Mouse (Mus musculus): ENCODE measurements at regions not wholly inside any gene's neighbourhood (a gene's known extent, or its start where the extent isn't known, plus 50 kb on each side); places are given as distances from the start of the nearest gene placed in this dataset.
"Not testable (repeated sequence)": the region's sequence is repeated elsewhere in the genome, so short reads cannot be mapped to it uniquely, and the experiment has no call there.

- WGBS: 36% methylated on average over 2 of the region's 2 CpGs
- no peak overlapping the region for H3K4me3 ChIP-seq (replicated peaks; ENCODE audit: low read depth, low read length)
- no peak overlapping the region for H3K27ac ChIP-seq (replicated peaks; ENCODE audit: low read depth, low read length)
- H3K36me3 ChIP-seq (ENCODE audit: control insufficient read depth, insufficient read depth, low read length): no peaks in the 10 kb centered on the region
- no peaks in the 10 kb centered on the region for H3K4me1 ChIP-seq (ENCODE audit: control insufficient read depth, insufficient read depth, low read length)
- ATAC-seq (ENCODE audit: low FRiP score, low TSS enrichment): no peak
- no peak for DNase-seq
- no peak overlapping the region for H3K4me2 ChIP-seq (ENCODE audit: low read length)
- no peaks in the 10 kb centered on the region for H3K27me3 ChIP-seq (ENCODE audit: control insufficient read depth, insufficient read depth, low read length)
- H3K9ac ChIP-seq (replicated peaks; ENCODE audit: low read length): no peak overlapping the region
- no peaks in the 10 kb centered on the region for H3K9me3 ChIP-seq (ENCODE audit: control insufficient read depth, low read length)
These were observed 273.8 kb upstream of the Pfkp start for GRCm38 (mm10) chr13:6922357-6922721.

GRCm38 (mm10) chr13:6921691-6922356, 273.2 kb upstream of the Pfkp start:
- Histone ChIP-seq H3K4me1 (ENCODE audit: control insufficient read depth, insufficient read depth, low read length) (no peaks in the 10 kb centered on the region), H3K9me3 (ENCODE audit: control insufficient read depth, low read length) (no peaks in the 10 kb centered on the region), H3K4me3 (replicated peaks; ENCODE audit: low read depth, low read length) (no peak overlapping the region), H3K4me2 (ENCODE audit: low read length) (no peak overlapping the region), H3K9ac (replicated peaks; ENCODE audit: low read length) (no peak overlapping the region), H3K27me3 (ENCODE audit: control insufficient read depth, insufficient read depth, low read length) (no peaks in the 10 kb centered on the region), H3K36me3 (ENCODE audit: control insufficient read depth, insufficient read depth, low read length) (no peaks in the 10 kb centered on the region), H3K27ac (replicated peaks; ENCODE audit: low read depth, low read length) (no peak overlapping the region)
- no peak for ATAC-seq (ENCODE audit: low FRiP score, low TSS enrichment)
- no peak for DNase-seq
- 58% methylated on average over 6 of the region's 6 CpGs for WGBS

- no peak overlapping the region for H3K27ac ChIP-seq (replicated peaks; ENCODE audit: low read depth, low read length)
- H3K27me3 ChIP-seq (ENCODE audit: control insufficient read depth, insufficient read depth, low read length): no peaks in the 10 kb centered on the region
- H3K9me3 ChIP-seq (ENCODE audit: control insufficient read depth, low read length): no peaks in the 10 kb centered on the region
- ATAC-seq (ENCODE audit: low FRiP score, low TSS enrichment) (no peak), DNase-seq (no peak)
- no peak overlapping the region for H3K9ac ChIP-seq (replicated peaks; ENCODE audit: low read length)
- H3K4me2 ChIP-seq (ENCODE audit: low read length): no peak overlapping the region
- no peaks in the 10 kb centered on the region for H3K4me1 ChIP-seq (ENCODE audit: control insufficient read depth, insufficient read depth, low read length)
- no peaks in the 10 kb centered on the region for H3K36me3 ChIP-seq (ENCODE audit: control insufficient read depth, insufficient read depth, low read length)
- H3K4me3 ChIP-seq (replicated peaks; ENCODE audit: low read depth, low read length): no peak overlapping the region
These were observed 257.4 kb upstream of the Pfkp start for GRCm38 (mm10) chr13:6906000-6906399.

GRCm38 (mm10) chr13:6901682-6902081, 253.1 kb upstream of the Pfkp start:
- Histone ChIP-seq H3K9ac (replicated peaks; ENCODE audit: low read length) (no peak overlapping the region), H3K4me1 (ENCODE audit: control insufficient read depth, insufficient read depth, low read length) (no peaks in the 10 kb centered on the region), H3K9me3 (ENCODE audit: control insufficient read depth, low read length) (no peaks in the 10 kb centered on the region), H3K4me3 (replicated peaks; ENCODE audit: low read depth, low read length) (no peak overlapping the region), H3K27ac (replicated peaks; ENCODE audit: low read depth, low read length) (no peak overlapping the region), H3K27me3 (ENCODE audit: control insufficient read depth, insufficient read depth, low read length) (no peaks in the 10 kb centered on the region), H3K36me3 (ENCODE audit: control insufficient read depth, insufficient read depth, low read length) (no peaks in the 10 kb centered on the region), H3K4me2 (ENCODE audit: low read length) (no peak overlapping the region)
- DNase-seq: no peak
- 55% methylated on average over 2 of the region's 2 CpGs for WGBS
- no peak for ATAC-seq (ENCODE audit: low FRiP score, low TSS enrichment)

GRCm38 (mm10) chr13:6897666-6898065, 249.1 kb upstream of the Pfkp start:
- 71% methylated on average over 1 of the region's 1 CpGs for WGBS
- Histone ChIP-seq H3K9ac (replicated peaks; ENCODE audit: low read length) (no peak overlapping the region), H3K4me3 (replicated peaks; ENCODE audit: low read depth, low read length) (no peak overlapping the region), H3K36me3 (ENCODE audit: control insufficient read depth, insufficient read depth, low read length) (no peaks in the 10 kb centered on the region), H3K27ac (replicated peaks; ENCODE audit: low read depth, low read length) (no peak overlapping the region), H3K4me2 (ENCODE audit: low read length) (no peak overlapping the region), H3K27me3 (ENCODE audit: control insufficient read depth, insufficient read depth, low read length) (no peaks in the 10 kb centered on the region), H3K9me3 (ENCODE audit: control insufficient read depth, low read length) (no peaks in the 10 kb centered on the region), H3K4me1 (ENCODE audit: control insufficient read depth, insufficient read depth, low read length) (no peaks in the 10 kb centered on the region)
- no peak for DNase-seq
- ATAC-seq (ENCODE audit: low FRiP score, low TSS enrichment): no peak

- WGBS: 18% methylated on average over 5 of the region's 5 CpGs
- Histone ChIP-seq H3K27ac (replicated peaks; ENCODE audit: low read depth, low read length) (no peak overlapping the region), H3K27me3 (ENCODE audit: control insufficient read depth, insufficient read depth, low read length) (no peaks in the 10 kb centered on the region), H3K9ac (replicated peaks; ENCODE audit: low read length) (no peak overlapping the region), H3K9me3 (ENCODE audit: control insufficient read depth, low read length) (no peaks in the 10 kb centered on the region), H3K4me1 (ENCODE audit: control insufficient read depth, insufficient read depth, low read length) (no peaks in the 10 kb centered on the region), H3K36me3 (ENCODE audit: control insufficient read depth, insufficient read depth, low read length) (no peaks in the 10 kb centered on the region), H3K4me2 (ENCODE audit: low read length) (no peak overlapping the region), H3K4me3 (replicated peaks; ENCODE audit: low read depth, low read length) (no peak overlapping the region)
- peak; percentile 41 for DNase-seq
- ATAC-seq (ENCODE audit: low FRiP score, low TSS enrichment): no peak
These were observed 243.0 kb upstream of the Pfkp start for GRCm38 (mm10) chr13:6891458-6892076.

GRCm38 (mm10) chr13:6889446-6889845, 240.9 kb upstream of the Pfkp start:
- not testable (repeated sequence) for DNase-seq; H3K36me3 ChIP-seq (ENCODE audit: control insufficient read depth, insufficient read depth, low read length); H3K27ac ChIP-seq (replicated peaks; ENCODE audit: low read depth, low read length); H3K4me3 ChIP-seq (replicated peaks; ENCODE audit: low read depth, low read length); H3K4me1 ChIP-seq (ENCODE audit: control insufficient read depth, insufficient read depth, low read length); H3K9ac ChIP-seq (replicated peaks; ENCODE audit: low read length); H3K9me3 ChIP-seq (ENCODE audit: control insufficient read depth, low read length); H3K27me3 ChIP-seq (ENCODE audit: control insufficient read depth, insufficient read depth, low read length); H3K4me2 ChIP-seq (ENCODE audit: low read length); ATAC-seq (ENCODE audit: low FRiP score, low TSS enrichment)
- WGBS: 89% methylated on average over 9 of the region's 9 CpGs

GRCm38 (mm10) chr13:6888381-6888780, 239.8 kb upstream of the Pfkp start:
- no peak overlapping the region for H3K4me2 ChIP-seq (ENCODE audit: low read length)
- no peaks in the 10 kb centered on the region for H3K27me3 ChIP-seq (ENCODE audit: control insufficient read depth, insufficient read depth, low read length)
- no peaks in the 10 kb centered on the region for H3K9me3 ChIP-seq (ENCODE audit: control insufficient read depth, low read length)
- DNase-seq (no peak), ATAC-seq (ENCODE audit: low FRiP score, low TSS enrichment) (no peak)
- H3K4me3 ChIP-seq (replicated peaks; ENCODE audit: low read depth, low read length): no peak overlapping the region
- no peaks in the 10 kb centered on the region for H3K36me3 ChIP-seq (ENCODE audit: control insufficient read depth, insufficient read depth, low read length)
- H3K4me1 ChIP-seq (ENCODE audit: control insufficient read depth, insufficient read depth, low read length): no peaks in the 10 kb centered on the region
- H3K9ac ChIP-seq (replicated peaks; ENCODE audit: low read length): no peak overlapping the region
- WGBS: 92% methylated on average over 1 of the region's 1 CpGs
- no peak overlapping the region for H3K27ac ChIP-seq (replicated peaks; ENCODE audit: low read depth, low read length)

Data from midbrain, embryonic 14.5 days (tissue).